Comparison of ENCODE assay signal across 26 mouse cellular contexts in the genomic region with DNA sequence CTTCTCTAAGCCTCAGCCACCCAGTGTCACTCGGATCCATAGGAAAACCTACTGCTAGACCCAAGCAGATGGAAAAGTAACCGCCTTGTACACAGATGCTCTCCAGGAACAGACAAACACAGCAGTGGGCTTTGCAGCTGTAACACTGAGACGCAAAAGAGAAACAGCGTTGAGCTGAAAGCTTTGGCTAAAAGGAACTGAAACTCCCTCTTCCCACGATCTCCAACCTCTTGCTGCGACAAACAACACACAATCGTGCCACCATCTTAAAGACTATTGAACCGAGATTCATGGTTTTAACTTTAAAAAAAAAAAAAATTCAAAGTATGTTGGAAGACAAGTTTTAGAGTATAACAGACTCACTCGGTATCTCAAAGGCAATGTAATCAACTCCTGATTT.
DNase-seq lines count a peak whose midpoint lies in the region; ATAC-seq and TF ChIP-seq lines count a peak whose summit lies in the region.
"Had no signal": no experiment of that assay in that cellular context is flagged by ENCODE, and none has a peak within 500 bp of the region (broad histone marks: within the 10 kb centered on the region; RNA-seq: fewer than 3 reads in every experiment).

No protein-coding gene starts in this region.

- in situ Hi-C loops in CH12.LX (cut with MboI; ENCODE audit: low pct_ligation_motif_present, low pct_unique_long_range_greater_than_20kb, low sequenced_read_pairs), result loop anchor here (25.0 kb wide), 3 partner anchors 304 to 1096 kb away; a partner anchor contains a TSS

- peak; percentile 44 for DNase-seq in midbrain, embryonic 11.5 days (ENCODE audit: low spot score, missing footprints)
- DNase-seq in CH12.LX (ENCODE audit: extremely low read depth), result peak; percentile 58
- DNase-seq in splenic B cell, adult 2 months (ENCODE audit: low read depth, low spot score), result peak; percentile 8
- DNase-seq in lung, postnatal 36 days, result no peak
- no peak for DNase-seq in left cerebral cortex, adult 11 months (ENCODE audit: low spot score)
- DNase-seq in spleen, postnatal 10 days (ENCODE audit: low spot score in 2 of 2), result no peak
- DNase-seq: adrenal gland, adult 2 months; adrenal gland, postnatal 10 days; adrenal gland, postnatal 25 days; B cell, adult 2 months; cerebellum, adult 11 months; cerebellum, adult 18-20 months; cerebellum, adult 8-10 months; cerebellum, adult 9-11 months; cerebellum, postnatal 14 days; cerebellum, postnatal 36 days; embryo, embryonic 11 days had no signal

- H3K4me1 ChIP-seq in midbrain, embryonic 11.5 days (ENCODE audit: control insufficient read depth, insufficient read depth, low read length), result no peaks in the 10 kb centered on the region
- no peaks in the 10 kb centered on the region for H3K4me1 ChIP-seq in midbrain, embryonic 16.5 days (ENCODE audit: control insufficient read depth, insufficient read depth, low read length)
- peaks cover 3 to 22% of the 10 kb centered on the region in 2 experiments; a peak in 3 of 4 replicates for H3K4me1 ChIP-seq in CH12.LX (ENCODE audit: control insufficient read depth in 1 of 2, insufficient read depth in 2 of 2)

- H3K79me2 ChIP-seq in CH12.LX (replicated peaks; ENCODE audit: control insufficient read depth, extremely low read depth, insufficient read depth, poor library complexity, severe bottlenecking), result no peaks in the 10 kb centered on the region

- no peak for TF ChIP-seq CTCF in CH12.LX (conservative IDR thresholded peaks at IDR 0.05 in 1 of 2, IDR thresholded peaks at IDR 0.05 in 1 of 2; ENCODE audit: low read depth in 2 of 2, low read length in 2 of 2)

- H3K9ac ChIP-seq in midbrain, embryonic 11.5 days (ENCODE audit: low read length), result no peak overlapping the region
- no peak overlapping the region for H3K9ac ChIP-seq in midbrain, embryonic 16.5 days (ENCODE audit: low read depth, low read length)
- no peak overlapping the region for H3K9ac ChIP-seq in CH12.LX (ENCODE audit: insufficient read depth, low read depth)
- H3K9ac ChIP-seq: embryonic facial prominence, embryonic 13.5 days; embryonic facial prominence, embryonic 15.5 days; forebrain, embryonic 12.5 days had no signal

- H3K27me3 ChIP-seq in midbrain, embryonic 11.5 days (ENCODE audit: control insufficient read depth, insufficient read depth, low read length), result no peaks in the 10 kb centered on the region
- H3K27me3 ChIP-seq in midbrain, embryonic 16.5 days (ENCODE audit: control insufficient read depth, insufficient read depth, low read depth, low read length), result no peaks in the 10 kb centered on the region
- H3K27me3 ChIP-seq in CH12.LX (replicated peaks), result no peaks in the 10 kb centered on the region
- H3K27me3 ChIP-seq in splenic B cell, adult 2 months (ENCODE audit: control insufficient read depth, insufficient read depth, low read length, poor library complexity, severe bottlenecking), result no peaks in the 10 kb centered on the region
- H3K27me3 ChIP-seq: embryonic facial prominence, embryonic 13.5 days; embryonic facial prominence, embryonic 15.5 days; forebrain, embryonic 12.5 days had no signal

- dilution Hi-C loops in CH12.LX (cut with MboI; ENCODE audit: extremely low pct_ligation_motif_present, extremely low pct_unique_long_range_greater_than_20kb, low sequenced_read_pairs), result no loop called here

- no peaks in the 10 kb centered on the region for H3K9me3 ChIP-seq in midbrain, embryonic 11.5 days (ENCODE audit: control insufficient read depth, low read length)
- H3K9me3 ChIP-seq in midbrain, embryonic 16.5 days (replicated peaks; ENCODE audit: control insufficient read depth, low read length, poor library complexity, severe bottlenecking), result no peaks in the 10 kb centered on the region
- no peaks in the 10 kb centered on the region for H3K9me3 ChIP-seq in CH12.LX (replicated peaks; ENCODE audit: low read length)
- H3K9me3 ChIP-seq: embryonic facial prominence, embryonic 13.5 days; embryonic facial prominence, embryonic 15.5 days; forebrain, embryonic 12.5 days had no signal

- no peaks in the 10 kb centered on the region for H3K36me3 ChIP-seq in midbrain, embryonic 11.5 days (ENCODE audit: control insufficient read depth, insufficient read depth, low read length)
- no peaks in the 10 kb centered on the region for H3K36me3 ChIP-seq in midbrain, embryonic 16.5 days (ENCODE audit: control insufficient read depth, insufficient read depth, low read length)
- H3K36me3 ChIP-seq in CH12.LX (replicated peaks in 1 of 2; ENCODE audit: control insufficient read depth in 1 of 2, insufficient read depth in 1 of 2, low read length in 1 of 2), result no peaks in the 10 kb centered on the region
- H3K36me3 ChIP-seq in splenic B cell, adult 2 months (ENCODE audit: control insufficient read depth, insufficient read depth, low read length, poor library complexity, severe bottlenecking), result no peaks in the 10 kb centered on the region
- H3K36me3 ChIP-seq: embryonic facial prominence, embryonic 13.5 days; embryonic facial prominence, embryonic 15.5 days; forebrain, embryonic 12.5 days had no signal

- no peak for TF ChIP-seq POLR2A in CH12.LX (IDR thresholded peaks at IDR 0.05; ENCODE audit: low read depth, low read length)

- no peak overlapping the region for H3K4me3 ChIP-seq in midbrain, embryonic 11.5 days (ENCODE audit: low read depth, low read length)
- no peak overlapping the region for H3K4me3 ChIP-seq in midbrain, embryonic 16.5 days (ENCODE audit: low read depth, low read length)
- H3K4me3 ChIP-seq in CH12.LX (replicated peaks in 1 of 3; ENCODE audit: low read depth in 2 of 3, low read length in 2 of 3, poor library complexity in 1 of 3), result peak overlapping the region in 1 of 3 experiments; percentile 2
- H3K4me3 ChIP-seq: embryonic facial prominence, embryonic 13.5 days; embryonic facial prominence, embryonic 15.5 days; erythroblast, embryonic 14.5 days; forebrain, embryonic 12.5 days had no signal

- TF ChIP-seq RAD21 in CH12.LX (IDR thresholded peaks at IDR 0.05; ENCODE audit: low read depth, low read length), result no peak

- WGBS in midbrain, embryonic 11.5 days, result 90% methylated on average over 9 of the region's 9 CpGs
- 88% methylated on average over 9 of the region's 9 CpGs for WGBS in midbrain, embryonic 16.5 days

- TF ChIP-seq EP300 in CH12.LX (IDR thresholded peaks at IDR 0.05; ENCODE audit: low read length), result peak; percentile 89

- H3K4me2 ChIP-seq in midbrain, embryonic 11.5 days, result no peak overlapping the region
- H3K4me2 ChIP-seq in midbrain, embryonic 16.5 days (ENCODE audit: low read length), result no peak overlapping the region
- peak overlapping the region; percentile 18 for H3K4me2 ChIP-seq in CH12.LX (ENCODE audit: insufficient read depth, low read depth, poor library complexity, severe bottlenecking)
- H3K4me2 ChIP-seq: embryonic facial prominence, embryonic 13.5 days; embryonic facial prominence, embryonic 15.5 days; forebrain, embryonic 12.5 days had no signal

- no peak for ATAC-seq in midbrain, embryonic 11.5 days (ENCODE audit: low FRiP score)
- no peak for ATAC-seq in midbrain, embryonic 16.5 days
- 0 out of 2 replicates have a peak, but pooled peaks have one; percentile 43 for ATAC-seq in granulocyte monocyte progenitor cell, adult 5-6 weeks (replicated peaks; ENCODE audit: poor library complexity, severe bottlenecking)
- ATAC-seq: CD4-positive, CD25-positive, alpha-beta regulatory T cell, adult 4 months; forebrain, embryonic 14.5 days; forebrain, embryonic 16.5 days had no signal

- H3K27ac ChIP-seq in midbrain, embryonic 11.5 days (ENCODE audit: low read depth, low read length), result no peak overlapping the region
- H3K27ac ChIP-seq in midbrain, embryonic 16.5 days (ENCODE audit: low read length), result no peak overlapping the region
- no peak overlapping the region for H3K27ac ChIP-seq in CH12.LX (ENCODE audit: insufficient read depth, low read depth)
- H3K27ac ChIP-seq: embryonic facial prominence, embryonic 13.5 days; embryonic facial prominence, embryonic 15.5 days; forebrain, embryonic 12.5 days had no signal

TF ChIP-seq in CH12.LX, 34 proteins besides CTCF, POLR2A, EP300 and RAD21:
- 0 out of 2 replicates have a peak, but pooled peaks have one; percentile 22 for TF ChIP-seq ZNF384 (IDR thresholded peaks at IDR 0.05; ENCODE audit: low read depth, low read length)
- no peak for TF ChIP-seq PAX5 (IDR thresholded peaks at IDR 0.05; ENCODE audit: low read length)
- TF ChIP-seq IRF4 (IDR thresholded peaks at IDR 0.05; ENCODE audit: low read depth, low read length), result peak; percentile 94
- TF ChIP-seq BHLHE40 (IDR thresholded peaks at IDR 0.05; ENCODE audit: low read depth, low read length), result 0 out of 2 replicates have a peak, but pooled peaks have one; percentile 28
- TF ChIP-seq CHD1 (IDR thresholded peaks at IDR 0.05; ENCODE audit: low read depth, low read length), result no peak
- no peak for TF ChIP-seq JUND (conservative IDR thresholded peaks at IDR 0.05; ENCODE audit: low read depth, low read length)
- peak; percentile 30; the same call in 1 of the 2 replicates for TF ChIP-seq TCF12 (IDR thresholded peaks at IDR 0.05; ENCODE audit: low read depth, low read length)

Comparison
In these comparisons a context has a peak if more than half of its experiments do, and no peak if none do; other contexts are left out.
1. DNase-seq: peak in midbrain, embryonic 11.5 days (single experiment), CH12.LX (single experiment) and splenic B cell, adult 2 months (single experiment); none in lung, postnatal 36 days (single experiment), left cerebral cortex, adult 11 months (single experiment) and spleen, postnatal 10 days (0 of 2).